Mouse (Mus musculus): ENCODE data around the gene Lpin2. TPM values are rescaled to one million over a fixed set of nuclear protein-coding genes. Genes with fewer than 3 reads are reported as not detected.

Lpin2 gene
- polyA plus RNA-seq, 1 experiment from 2014 or later = 45.6 TPM

- H3K27me3 ChIP-seq (ENCODE audit: insufficient read depth, low read length) = no peaks in the 10 kb centered on the region
These were observed 95.5 kb downstream of the Lpin2 start for GRCm38 (mm10) chr17:71277701-71278491.

DNA sequence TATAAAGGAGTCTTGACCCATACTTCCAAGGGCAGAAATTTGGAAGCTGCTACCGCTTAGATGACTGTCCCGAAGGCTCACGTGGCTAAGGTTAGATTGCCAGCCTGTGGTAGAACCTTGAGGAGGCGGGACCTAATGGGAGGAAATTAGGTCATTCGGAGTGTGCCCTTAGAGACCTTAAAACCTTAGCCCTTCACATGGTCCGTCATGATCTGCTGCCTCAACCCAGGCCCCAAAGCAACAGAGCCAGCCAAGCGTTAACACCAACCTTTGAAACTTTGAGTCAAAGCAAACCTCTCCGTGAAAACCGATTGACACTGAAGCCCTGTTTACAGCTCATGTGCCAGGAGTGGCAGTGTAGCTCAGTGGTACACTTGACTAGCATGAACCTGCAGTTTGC is 100.4 kb downstream of the Lpin2 start:
- Histone ChIP-seq H3K9ac (ENCODE audit: low read depth, low read length) (no peak overlapping the region), H3K4me3 (replicated peaks; ENCODE audit: low read depth, low read length) (no peak overlapping the region), H3K27ac (no peak overlapping the region), H3K36me3 (ENCODE audit: insufficient read depth, low read length) (no peaks in the 10 kb centered on the region), H3K4me2 (ENCODE audit: low read length) (no peak overlapping the region), H3K27me3 (ENCODE audit: insufficient read depth, low read length) (no peaks in the 10 kb centered on the region), H3K4me1 (replicated peaks; ENCODE audit: insufficient read depth, low read length) (peaks cover 7% of the 10 kb centered on the region; the same call in 1 of the 2 replicates), H3K9me3 (replicated peaks; ENCODE audit: low read length) (no peaks in the 10 kb centered on the region)
- DNase-seq (ENCODE audit: low spot score) (peak; percentile 26), ATAC-seq (replicated peaks; ENCODE audit: low FRiP score, low read depth) (peak; percentile 87)
- WGBS = 72% methylated on average over 9 of the region's 9 CpGs
- TF ChIP-seq CTCF (IDR thresholded peaks at IDR 0.05; ENCODE audit: low read depth) = no peak

More at GRCm38 (mm10) chr17:71277701-71278491, 95.5 kb downstream of the Lpin2 start:
- Histone ChIP-seq H3K9ac (ENCODE audit: low read depth, low read length) (no peak overlapping the region), H3K9me3 (replicated peaks; ENCODE audit: low read length) (no peaks in the 10 kb centered on the region), H3K4me3 (replicated peaks; ENCODE audit: low read depth, low read length) (no peak overlapping the region), H3K27ac (no peak overlapping the region), H3K4me1 (replicated peaks; ENCODE audit: insufficient read depth, low read length) (no peaks in the 10 kb centered on the region), H3K36me3 (ENCODE audit: insufficient read depth, low read length) (no peaks in the 10 kb centered on the region), H3K4me2 (ENCODE audit: low read length) (no peak overlapping the region)
- ATAC-seq (replicated peaks; ENCODE audit: low FRiP score, low read depth) (no peak), DNase-seq (ENCODE audit: low spot score) (no peak)
- no peak for TF ChIP-seq CTCF (IDR thresholded peaks at IDR 0.05; ENCODE audit: low read depth)
- 93% methylated on average over 6 of the region's 6 CpGs for WGBS

DNA sequence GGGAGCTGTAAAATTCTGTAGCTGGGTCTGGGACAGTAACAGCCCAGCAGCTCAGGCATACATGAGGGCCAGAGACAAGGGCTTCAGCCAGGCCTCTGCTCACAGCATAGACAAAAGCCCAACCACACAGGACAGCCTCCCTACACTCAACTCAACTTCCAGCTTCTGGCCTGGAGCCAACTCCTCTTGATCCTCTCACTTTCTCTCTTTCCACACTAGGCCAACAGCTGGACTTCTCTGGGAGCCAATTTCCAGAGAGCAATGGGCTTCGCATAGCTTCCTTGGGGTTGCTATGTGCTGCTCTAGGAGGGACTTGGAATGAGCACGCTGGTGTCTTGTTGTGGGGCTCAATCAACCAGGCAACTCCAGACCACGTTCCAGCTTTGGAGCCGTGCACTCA is 100.9 kb downstream of the Lpin2 start:
- no peak overlapping the region for H3K9ac ChIP-seq (ENCODE audit: low read depth, low read length)
- TF ChIP-seq CTCF (IDR thresholded peaks at IDR 0.05; ENCODE audit: low read depth) = no peak
- H3K4me1 ChIP-seq (replicated peaks; ENCODE audit: insufficient read depth, low read length) = peaks cover 7% of the 10 kb centered on the region; the same call in 1 of the 2 replicates
- no peaks in the 10 kb centered on the region for H3K27me3 ChIP-seq (ENCODE audit: insufficient read depth, low read length)
- H3K27ac ChIP-seq = no peak overlapping the region
- 69% methylated on average over 4 of the region's 4 CpGs for WGBS
- no peak overlapping the region for H3K4me3 ChIP-seq (replicated peaks; ENCODE audit: low read depth, low read length)
- ATAC-seq (replicated peaks; ENCODE audit: low FRiP score, low read depth) (no peak; the same call in 1 of the 2 replicates), DNase-seq (ENCODE audit: low spot score) (peak; percentile 86)
- no peak overlapping the region for H3K4me2 ChIP-seq (ENCODE audit: low read length)
- no peaks in the 10 kb centered on the region for H3K36me3 ChIP-seq (ENCODE audit: insufficient read depth, low read length)
- H3K9me3 ChIP-seq (replicated peaks; ENCODE audit: low read length) = no peaks in the 10 kb centered on the region

- no peak overlapping the region for H3K4me3 ChIP-seq (replicated peaks; ENCODE audit: low read depth, low read length)
- H3K4me1 ChIP-seq (replicated peaks; ENCODE audit: insufficient read depth, low read length) = peaks cover 7% of the 10 kb centered on the region; the same call in 1 of the 2 replicates
- peak; percentile 44; the same call in 1 of the 2 replicates for ATAC-seq (replicated peaks; ENCODE audit: low FRiP score, low read depth)
- WGBS = 31% methylated on average over 6 of the region's 6 CpGs
- no peak overlapping the region for H3K4me2 ChIP-seq (ENCODE audit: low read length)
- H3K9ac ChIP-seq (ENCODE audit: low read depth, low read length) = no peak overlapping the region
- no peak overlapping the region for H3K27ac ChIP-seq
- H3K36me3 ChIP-seq (ENCODE audit: insufficient read depth, low read length) = no peaks in the 10 kb centered on the region
- no peak for TF ChIP-seq CTCF (IDR thresholded peaks at IDR 0.05; ENCODE audit: low read depth)
- H3K9me3 ChIP-seq (replicated peaks; ENCODE audit: low read length) = no peaks in the 10 kb centered on the region
- DNase-seq (ENCODE audit: low spot score) = no peak
- H3K27me3 ChIP-seq (ENCODE audit: insufficient read depth, low read length) = no peaks in the 10 kb centered on the region
These were observed 102.5 kb downstream of the Lpin2 start for GRCm38 (mm10) chr17:71284890-71285289.

GRCm38 (mm10) chr17:71285929-71286328 is 103.6 kb downstream of the Lpin2 start:
- H3K36me3 ChIP-seq (ENCODE audit: insufficient read depth, low read length) = no peaks in the 10 kb centered on the region
- 68% methylated on average over 6 of the region's 6 CpGs for WGBS
- no peaks in the 10 kb centered on the region for H3K27me3 ChIP-seq (ENCODE audit: insufficient read depth, low read length)
- ATAC-seq (replicated peaks; ENCODE audit: low FRiP score, low read depth) (no peak), DNase-seq (ENCODE audit: low spot score) (no peak)
- H3K9ac ChIP-seq (ENCODE audit: low read depth, low read length) = no peak overlapping the region
- no peak overlapping the region for H3K4me2 ChIP-seq (ENCODE audit: low read length)
- H3K4me1 ChIP-seq (replicated peaks; ENCODE audit: insufficient read depth, low read length) = peaks cover 7% of the 10 kb centered on the region; the same call in 1 of the 2 replicates
- no peak for TF ChIP-seq CTCF (IDR thresholded peaks at IDR 0.05; ENCODE audit: low read depth)
- no peaks in the 10 kb centered on the region for H3K9me3 ChIP-seq (replicated peaks; ENCODE audit: low read length)
- no peak overlapping the region for H3K27ac ChIP-seq
- no peak overlapping the region for H3K4me3 ChIP-seq (replicated peaks; ENCODE audit: low read depth, low read length)

- WGBS = 94% methylated on average over 7 of the region's 7 CpGs
- H3K4me3 ChIP-seq (replicated peaks; ENCODE audit: low read depth, low read length) = no peak overlapping the region
- DNase-seq (ENCODE audit: low spot score) = no peak
These were observed 105.2 kb downstream of the Lpin2 start for GRCm38 (mm10) chr17:71287586-71287985.

More at GRCm38 (mm10) chr17:71287586-71287985, 105.2 kb downstream of the Lpin2 start:
- ATAC-seq (replicated peaks; ENCODE audit: low FRiP score, low read depth) = no peak
- no peak overlapping the region for H3K4me2 ChIP-seq (ENCODE audit: low read length)
- H3K27me3 ChIP-seq (ENCODE audit: insufficient read depth, low read length) = no peaks in the 10 kb centered on the region
- peaks cover 7% of the 10 kb centered on the region; the same call in 1 of the 2 replicates for H3K4me1 ChIP-seq (replicated peaks; ENCODE audit: insufficient read depth, low read length)
- TF ChIP-seq CTCF (IDR thresholded peaks at IDR 0.05; ENCODE audit: low read depth) = no peak
- no peak overlapping the region for H3K27ac ChIP-seq
- H3K9me3 ChIP-seq (replicated peaks; ENCODE audit: low read length) = no peaks in the 10 kb centered on the region
- no peak overlapping the region for H3K9ac ChIP-seq (ENCODE audit: low read depth, low read length)
- no peaks in the 10 kb centered on the region for H3K36me3 ChIP-seq (ENCODE audit: insufficient read depth, low read length)
